Mouse (Mus musculus) MN1 (cell line): ENCODE data around the gene Crygc.

Experiments
- DNase-seq: peaks from one replicate; pipeline ENCODE4 v3.0.0-alpha.2; 2016; ENCODE audit warnings: low spot score

Gene Crygc

DNA sequence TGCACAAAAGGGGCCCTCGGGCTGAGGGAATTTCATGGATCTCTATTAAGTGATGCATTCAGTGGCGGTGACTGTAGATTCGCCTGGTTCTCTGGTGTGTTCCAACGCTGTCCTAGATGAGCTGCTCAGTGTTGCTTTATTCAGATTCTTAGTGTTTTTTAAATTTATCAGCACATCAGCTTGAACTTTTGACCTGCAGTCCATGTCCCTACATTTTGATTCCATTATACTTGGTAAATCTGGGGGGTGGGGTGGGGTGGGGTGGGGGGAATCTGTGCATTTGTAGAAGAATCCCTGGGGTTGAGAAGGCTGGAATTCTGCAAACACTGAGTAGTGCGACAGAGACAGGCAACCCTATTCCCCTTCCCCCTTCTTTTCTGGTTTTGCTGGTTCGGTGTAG lies at the start of gene Crygc:
Gene Crygc (minus strand): TSS at position 101 of the 400 bp plus-strand sequence.
- DNase-seq = no peak

DNA sequence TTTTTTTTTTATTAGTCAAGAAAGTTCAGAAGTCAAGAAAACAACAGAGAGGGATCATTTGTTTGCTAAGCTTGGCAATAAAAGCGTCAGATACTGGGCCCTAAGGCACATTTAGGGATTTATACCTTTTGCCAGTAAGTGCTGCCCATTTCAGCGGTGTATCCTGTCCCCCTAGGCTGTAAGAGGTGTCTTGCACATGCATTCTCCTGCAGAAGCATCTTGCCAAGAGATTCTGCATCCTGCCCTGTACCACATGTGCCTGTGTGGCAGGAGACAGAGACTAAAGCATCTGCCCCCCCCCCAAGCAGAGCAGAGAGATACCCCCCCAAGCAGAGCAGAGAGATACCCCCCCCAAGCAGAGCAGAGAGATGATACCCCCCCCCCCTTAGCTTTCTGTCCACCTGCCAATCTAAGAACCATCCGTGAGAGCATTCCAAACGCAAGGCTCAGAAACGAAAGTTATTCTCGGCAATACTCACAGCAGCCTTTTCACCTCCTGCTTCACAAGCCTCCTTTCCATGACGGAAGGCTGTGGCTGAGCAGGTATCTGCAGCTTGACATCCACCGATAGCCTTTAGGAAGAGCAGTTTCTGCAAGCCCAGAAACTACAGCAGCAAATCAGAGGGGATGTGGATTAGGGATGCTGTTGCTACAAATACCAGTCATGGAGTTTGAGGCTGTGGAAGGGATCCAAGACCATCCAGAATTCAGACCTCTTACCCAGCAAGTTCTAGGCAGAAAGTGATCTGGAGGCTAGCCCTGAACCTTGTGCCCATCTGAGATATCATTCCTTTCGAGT lies 49.3 kb upstream of the Crygc start, which contains the start of gene D630023F18Rik:
Gene D630023F18Rik (minus strand): TSS at position 641 of the 799 bp plus-strand sequence.
- DNase-seq = peak; percentile 8

DNA sequence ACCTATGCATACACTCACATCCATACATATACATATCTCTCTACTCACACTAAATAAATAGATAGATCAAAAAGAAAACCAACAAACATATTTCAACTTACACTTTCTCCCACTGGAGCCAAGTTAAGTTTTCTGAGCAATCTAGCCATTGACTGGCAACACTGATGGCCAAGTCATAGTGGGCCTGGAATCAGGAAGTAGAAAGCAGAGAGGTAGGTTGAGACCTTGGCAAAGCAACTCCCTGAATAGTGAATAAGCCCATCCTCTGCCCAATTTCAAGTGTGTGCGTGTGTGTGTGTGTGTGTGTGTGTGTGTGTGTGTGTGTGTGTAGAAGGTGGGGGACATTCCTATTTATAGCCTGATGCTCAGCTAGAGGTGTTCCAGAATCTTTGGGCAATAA lies 45.9 kb upstream of the Crygc start, which contains the start of gene Gm28845:
Gene Gm28845 (minus strand): TSS at position 121 of the 400 bp plus-strand sequence.
- DNase-seq = no peak

DNA sequence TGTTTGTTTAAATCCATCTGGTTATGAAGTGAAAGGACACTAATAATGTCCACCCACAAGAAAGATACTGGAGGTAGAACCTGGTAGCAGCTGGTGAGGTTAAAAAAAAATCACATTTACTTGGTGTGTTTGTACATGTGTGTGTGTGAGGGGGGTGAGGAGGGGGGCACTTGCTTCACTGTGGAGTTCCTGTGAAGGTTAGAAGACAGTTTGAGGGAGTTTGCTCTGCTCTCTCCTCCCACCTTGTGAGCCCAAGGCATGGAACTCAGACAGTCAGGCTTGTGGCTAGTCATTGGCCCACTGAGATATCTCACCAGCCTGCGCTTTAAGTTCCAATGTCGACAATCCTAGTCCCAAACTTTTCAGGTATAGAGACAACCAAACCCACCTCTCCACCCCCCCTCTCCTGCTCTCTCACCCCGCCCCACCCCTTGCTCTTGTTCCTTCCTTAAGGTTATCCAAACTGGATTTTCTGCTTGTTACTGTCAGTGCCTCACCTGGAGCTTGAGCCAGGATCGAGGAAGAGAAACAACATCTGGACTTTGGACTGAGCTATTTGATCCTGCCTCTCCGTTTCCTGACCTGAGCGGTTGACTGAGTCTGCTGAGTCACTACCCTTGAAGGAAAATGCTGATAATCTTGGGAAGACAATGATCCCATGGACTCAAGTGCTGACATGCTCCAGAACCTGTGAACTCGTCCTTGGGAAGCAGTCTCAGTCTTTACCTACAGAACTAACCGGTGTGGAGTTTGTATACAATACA lies 44.8 kb upstream of the Crygc start:
- no peak for DNase-seq

GRCm38 (mm10) chr1:65113536-65114172 lies 40.2 kb upstream of the Crygc start:
- no peak for DNase-seq

DNA sequence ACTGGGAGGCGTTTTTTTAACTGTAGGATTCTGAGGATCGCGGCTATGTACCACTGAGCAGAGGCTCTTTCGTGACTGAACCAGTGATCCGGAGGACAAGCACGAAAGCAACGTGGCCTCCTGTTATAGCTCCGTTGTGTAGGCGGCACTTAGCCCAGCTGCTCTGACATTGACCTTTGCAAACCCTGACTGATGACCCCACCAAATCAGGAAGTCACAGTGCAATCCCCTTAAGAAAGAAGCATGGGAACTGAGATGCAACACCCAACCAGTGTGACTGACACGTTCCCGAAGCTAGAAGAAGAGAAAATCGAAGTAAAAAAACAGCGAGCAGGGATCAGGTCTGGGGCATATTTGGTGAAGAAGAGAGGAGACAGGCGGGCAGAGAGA lies 39.3 kb upstream of the Crygc start:
- peak; percentile 21 for DNase-seq

DNA sequence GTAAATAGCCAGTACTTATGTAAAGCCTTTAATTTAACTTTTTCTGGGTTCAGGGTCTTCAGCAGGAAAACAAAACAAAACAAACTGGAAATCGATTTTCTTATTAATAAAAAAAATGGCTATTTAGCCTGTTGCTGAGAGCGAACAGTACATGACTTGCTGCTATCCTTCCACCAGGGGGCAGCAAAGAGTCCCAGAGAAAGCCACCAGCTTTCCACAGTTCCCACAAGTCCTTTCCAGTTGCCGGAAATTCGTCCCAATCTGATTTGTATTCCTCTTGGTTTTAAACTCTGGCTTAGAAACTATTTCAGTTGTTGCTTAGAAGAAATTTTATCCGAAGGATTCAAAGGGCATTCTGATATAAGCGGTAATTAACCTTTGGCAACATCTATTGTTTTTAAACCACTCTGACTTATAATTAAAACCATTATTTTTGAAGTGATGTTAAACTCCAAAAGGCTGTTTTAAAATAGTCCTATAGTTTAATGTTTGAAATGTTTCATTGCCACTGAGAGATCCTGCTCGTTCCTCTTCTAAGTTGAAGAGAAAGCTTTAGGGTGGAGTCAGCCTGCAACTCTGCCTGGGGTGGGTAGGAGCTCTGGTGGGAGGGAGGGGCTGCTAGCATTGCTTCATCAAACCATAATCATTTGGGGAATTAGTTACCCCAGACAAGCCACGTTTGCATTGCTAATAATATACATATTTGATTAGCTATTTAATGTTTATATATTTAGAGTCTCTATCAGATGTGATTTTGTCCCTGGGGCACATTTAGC lies 38.7 kb upstream of the Crygc start:
- peak; percentile 85 for DNase-seq

GRCm38 (mm10) chr1:65109756-65110435 lies 36.4 kb upstream of the Crygc start:
- no peak for DNase-seq

DNA sequence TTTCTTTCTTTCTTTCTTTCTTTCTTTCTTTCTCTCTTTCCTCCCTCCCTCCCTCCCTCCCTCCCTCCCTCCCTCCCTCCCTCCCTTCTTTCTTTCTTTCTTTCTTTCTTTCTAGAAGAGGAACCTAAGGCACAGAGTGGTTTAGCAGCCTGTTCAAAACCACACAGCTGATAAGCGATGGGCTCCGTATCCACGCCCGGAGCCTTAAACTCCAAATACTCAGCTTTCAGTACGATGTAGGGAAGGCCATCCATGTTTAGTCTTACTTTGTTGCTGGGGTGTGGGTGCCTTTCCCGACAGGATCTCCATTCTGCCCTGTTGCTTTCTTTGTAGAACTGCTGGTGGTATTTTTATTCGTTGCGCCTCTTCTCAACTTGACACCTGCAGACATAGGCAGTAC lies 35.7 kb upstream of the Crygc start:
- DNase-seq = no peak

GRCm38 (mm10) chr1:65107654-65108279 lies 34.3 kb upstream of the Crygc start:
- no peak for DNase-seq

DNA sequence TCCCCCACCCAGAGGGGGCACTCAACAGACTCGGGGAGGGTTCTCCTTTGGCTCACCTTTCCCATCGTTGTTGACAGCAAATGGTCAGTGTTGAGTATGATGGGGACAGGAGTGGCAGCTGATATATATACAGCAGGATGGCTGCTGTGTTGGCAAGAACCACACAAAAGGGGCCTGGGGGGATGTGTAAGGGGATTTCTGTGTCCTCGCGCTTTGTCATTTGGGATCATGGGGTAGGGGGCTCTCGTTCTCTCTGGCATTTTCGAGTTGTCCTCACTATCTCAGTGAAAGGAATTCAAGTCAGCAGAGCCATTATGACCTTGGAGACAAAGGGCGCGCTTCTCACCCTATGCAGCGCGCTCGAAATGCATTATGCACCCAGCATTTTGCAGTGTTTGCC lies 29.8 kb upstream of the Crygc start, which contains the start of gene Cryga:
Gene Cryga (minus strand): TSS at position 101 of the 400 bp plus-strand sequence.
- DNase-seq = no peak

- no peak for DNase-seq
Measured at GRCm38 (mm10) chr1:65096953-65097352, 23.5 kb upstream of the Crygc start.

- no peak for DNase-seq
Measured at GRCm38 (mm10) chr1:65091566-65091965, 18.1 kb upstream of the Crygc start.

- DNase-seq = no peak
Measured at GRCm38 (mm10) chr1:65090370-65090769, 16.9 kb upstream of the Crygc start.

DNA sequence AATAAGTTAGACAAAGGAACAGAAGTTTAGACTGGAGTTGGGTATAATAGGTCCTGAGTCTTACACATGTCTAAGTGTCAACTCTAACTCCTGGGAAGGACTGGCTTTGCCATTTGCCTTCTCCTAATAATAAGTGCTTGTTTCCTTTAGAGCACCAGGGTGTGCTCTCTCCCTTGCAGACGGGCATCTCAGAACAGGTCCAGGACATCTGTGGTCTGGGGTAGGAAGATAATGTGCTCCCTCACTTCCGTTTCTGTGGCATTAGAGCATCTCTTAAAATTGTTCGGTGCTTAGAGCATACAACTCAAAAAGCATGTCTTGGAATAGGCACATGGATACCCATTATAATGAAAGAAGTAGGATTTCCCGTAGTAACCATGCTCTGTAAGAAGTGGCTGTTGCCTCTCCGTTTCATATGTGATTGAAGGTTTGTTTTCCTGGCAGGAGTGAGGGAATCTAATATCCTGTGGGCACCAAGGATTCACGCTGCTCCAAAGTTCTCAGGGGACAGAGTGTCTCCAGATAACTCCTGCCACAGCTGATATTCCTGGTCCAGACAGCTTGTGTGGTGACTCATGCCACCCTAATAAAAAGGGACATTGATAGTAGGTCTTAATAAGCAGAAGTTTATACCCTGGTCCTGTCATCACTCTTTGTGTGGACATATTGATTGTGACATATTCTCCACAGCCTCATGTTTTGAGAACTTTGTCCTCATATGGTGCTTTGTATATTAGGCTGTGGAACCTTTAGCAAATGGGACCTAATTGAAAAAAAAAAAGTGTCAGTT lies 15.3 kb upstream of the Crygc start:
- DNase-seq = peak; percentile 8

DNA sequence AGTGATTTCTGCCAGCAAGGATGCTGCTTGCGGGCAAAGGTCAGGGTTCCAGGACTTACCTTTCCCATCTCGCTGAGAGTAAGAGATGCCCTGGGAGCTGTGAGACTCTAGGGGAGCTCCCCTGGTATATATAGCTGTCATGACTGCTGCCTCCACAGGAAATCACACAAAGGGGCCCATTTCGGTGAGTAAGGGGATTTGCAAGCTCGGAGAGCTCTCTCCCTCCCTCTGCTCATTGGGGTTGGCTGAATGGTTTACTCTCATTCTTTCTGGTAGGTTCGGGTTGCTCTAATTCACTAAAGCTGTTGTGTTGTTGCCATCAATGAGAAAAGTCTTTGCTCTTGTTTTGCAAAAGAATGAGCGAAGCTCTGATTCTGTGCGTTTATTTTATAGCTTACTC lies 8.7 kb upstream of the Crygc start, which contains the start of gene Crygb:
Gene Crygb (minus strand): TSS at position 101 of the 400 bp plus-strand sequence.
- no peak for DNase-seq

DNA sequence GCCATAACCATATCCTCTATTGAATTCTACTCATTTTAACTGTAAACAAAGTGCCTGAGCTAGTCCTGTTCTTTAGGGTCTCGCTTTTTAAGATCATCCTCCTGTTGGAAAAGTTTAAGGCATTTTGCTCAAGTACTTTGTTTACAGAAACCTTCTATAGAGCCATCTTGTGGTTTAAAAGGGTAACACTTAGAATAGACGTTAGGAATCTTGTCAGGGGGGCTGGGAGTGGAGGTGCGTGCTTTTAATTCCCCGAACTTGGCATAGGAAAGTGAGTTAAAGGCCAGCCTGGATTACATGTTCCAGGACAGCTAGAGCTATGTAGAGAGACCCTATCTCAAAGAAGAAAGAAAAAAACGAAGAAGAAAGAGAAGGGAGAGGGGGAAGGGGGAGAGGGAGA lies 2.1 kb upstream of the Crygc start:
- DNase-seq = no peak

DNA sequence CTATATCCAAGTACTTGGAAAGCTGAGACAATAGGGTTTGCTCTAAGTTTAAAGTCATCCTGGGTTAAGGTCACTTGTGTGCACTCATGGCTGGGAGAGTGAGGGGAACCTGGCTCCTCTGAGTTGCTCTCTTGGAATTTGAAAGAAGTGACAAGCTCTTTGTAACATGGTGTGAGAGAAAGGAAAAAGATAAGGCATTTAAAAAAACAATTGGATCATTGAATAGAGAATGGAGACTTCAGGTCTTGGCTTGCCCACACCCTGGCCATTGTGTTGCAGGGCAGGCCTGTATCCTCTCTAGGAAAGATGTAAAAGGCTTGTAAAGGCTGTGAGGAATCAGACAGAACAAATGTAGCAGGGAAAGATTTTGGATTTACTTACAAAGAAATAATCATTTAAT lies 5.6 kb downstream of the Crygc start:
- DNase-seq = no peak

GRCm38 (mm10) chr1:65064201-65064600 lies 9.3 kb downstream of the Crygc start:
- no peak for DNase-seq

GRCm38 (mm10) chr1:65063352-65063751 lies 10.1 kb downstream of the Crygc start, which contains the start of gene Crygd:
Gene Crygd, minus strand, starts transcription at chr1:65063452.
- DNase-seq = no peak
